Mouse (Mus musculus) heart, postnatal 0 days (tissue): ENCODE data around the gene Ltk. TPM values are rescaled to one million over a fixed set of nuclear protein-coding genes. Genes with fewer than 3 reads are reported as not detected.
A peak's percentile ranks its signal among the peaks of the same experiment; 100 is the strongest.

Experiments
- ATAC-seq: fragments of 200-750 bp; cut with Nextera tagmentation; 2 replicates; pipeline ENCODE4 v1.8.0; 2017; ENCODE audit warnings: low read depth, moderate number of reproducible peaks, moderate library complexity; ENCODE audit not compliant: insufficient read depth
- DNase-seq: peaks from one replicate; pipeline ENCODE4 v3.0.0-alpha.2; 2016; ENCODE audit warnings: low spot score
- H3K27ac ChIP-seq: fragments of 300-500 bp; sonication (generic); 2 replicates; pipeline ENCODE4 v1.5.1; 2014; ENCODE audit warnings: low read depth, mild to moderate bottlenecking
- H3K27me3 ChIP-seq: fragments of 300-500 bp; sonication (generic); 2 replicates; pipeline ENCODE4 v1.6.1; 2014; ENCODE audit warnings: low read length, mixed read lengths; ENCODE audit not compliant: control insufficient read depth, insufficient read depth
- H3K36me3 ChIP-seq: fragments of 300-500 bp; sonication (generic); replicated peaks from 2 replicates; pipeline ENCODE4 v1.6.1; 2014; ENCODE audit warnings: low read length, mixed read lengths; ENCODE audit not compliant: control insufficient read depth, insufficient read depth
- H3K4me1 ChIP-seq: fragments of 300-500 bp; sonication (generic); 2 replicates; pipeline ENCODE4 v1.6.1; 2014; ENCODE audit warnings: antibody characterized with exemption; ENCODE audit not compliant: control insufficient read depth, insufficient read depth
- H3K4me2 ChIP-seq: fragments of 300-500 bp; sonication (generic); 2 replicates; pipeline ENCODE4 v1.6.1; 2014; ENCODE audit warnings: low read depth, mild to moderate bottlenecking, low read length, moderate library complexity
- H3K4me3 ChIP-seq: fragments of 300-500 bp; sonication (generic); 2 replicates; pipeline ENCODE4 v1.5.1; 2014; ENCODE audit warnings: low read depth, low read length
- H3K9ac ChIP-seq: fragments of 300-500 bp; sonication (generic); replicated peaks from 2 replicates; pipeline ENCODE4 v1.6.1; 2014; ENCODE audit warnings: low read depth, low read length, mixed read lengths
- H3K9me3 ChIP-seq: fragments of 300-500 bp; sonication (generic); replicated peaks from 2 replicates; pipeline ENCODE4 v1.6.1; 2016; ENCODE audit warnings: low read length; ENCODE audit not compliant: control insufficient read depth
- CTCF ChIP-seq: IDR thresholded peaks from 2 replicates; pipeline ENCODE4 v1.5.1; 2016; ENCODE audit warnings: antibody characterized with exemption, control low read depth, low read depth
- EP300 ChIP-seq: IDR thresholded peaks from 2 replicates; pipeline ENCODE4 v1.6.1; 2016; ENCODE audit warnings: antibody characterized with exemption, low read depth
- WGBS: fragments of 180-500 bp; shearing (Covaris S2); extraction: QIAGEN DNeasy Blood & Tissue Kit; methylation state at CpG from one replicate; pipeline ENCODE4 v1.1.7; 2014; 5-methylcytosine and 5-hydroxymethylcytosine counted together
- polyA plus RNA-seq: library from polyadenylated mRNA; unstranded; fragments of >200 nt; fragmentation: Nextera tagmentation; extraction: Ambion mirVana; gene quantifications from 2 replicates; pipeline ENCODE4 v1.2.1, GENCODE M21; 2015
- total RNA-seq: library from RNA; depleted of rRNA; stranded (reverse); fragments of >200 nt; gene quantifications from 2 replicates; pipeline ENCODE4 v1.2.3, GENCODE M21; 2014; ENCODE audit warnings: low replicate concordance; rRNA removed

Gene Ltk
- not detected in 2 replicates for total RNA-seq
- 0.05 and 0.07 TPM in 2 replicates for polyA plus RNA-seq

- Histone ChIP-seq H3K9ac (no peak within 1 kb of the TSS), H3K36me3 (peaks cover 15% of the 10 kb centered on the region; the same call in 1 of the 2 replicates), H3K9me3 (no peaks in the 10 kb centered on the region), H3K4me2 (no peak within 1 kb of the TSS), H3K4me3 (no peak within 1 kb of the TSS), H3K27me3 (peaks cover 51% of the 10 kb centered on the region), H3K27ac (no peak within 1 kb of the TSS), H3K4me1 (0 out of 2 replicates have a peak, but pooled peaks cover 11% of the 10 kb centered on the region)
- ATAC-seq (no peak), DNase-seq (no peak)
- WGBS, result 15% methylated on average over 9 of the region's 9 CpGs
- TF ChIP-seq CTCF (no peak), EP300 (no peak)
Measured at GRCm38 (mm10) chr2:119760251-119760650, at the start of gene Ltk. Gene Ltk (minus strand): TSS chr2:119760431.

DNA sequence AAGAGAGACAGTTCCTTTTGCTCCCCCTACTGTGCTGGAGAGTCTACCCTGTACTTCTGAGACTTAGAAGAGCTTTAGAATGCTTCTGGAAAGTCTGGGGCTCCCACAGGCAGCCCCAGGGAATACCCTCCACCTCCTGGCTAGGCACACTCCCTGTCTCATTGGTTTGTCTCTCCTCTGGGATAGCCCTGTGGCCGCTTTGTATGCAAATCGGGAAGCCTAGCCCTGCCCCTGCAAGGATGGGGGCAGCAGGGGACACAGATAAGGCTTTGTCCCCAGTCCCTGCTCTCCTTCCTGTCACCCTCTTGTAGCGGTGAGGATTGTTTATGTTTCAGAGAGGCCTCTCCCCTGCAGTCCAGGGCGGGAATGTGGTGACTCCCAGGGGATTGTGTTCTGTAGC is 48.6 kb upstream of the Ltk start:
- WGBS, result 34% methylated on average over 4 of the region's 4 CpGs
- H3K9ac ChIP-seq, result no peak overlapping the region

GRCm38 (mm10) chr2:119808438-119808837 is 48.2 kb upstream of the Ltk start:
- no peak for ATAC-seq
- WGBS, result 27% methylated on average over 4 of the region's 4 CpGs
- H3K27ac ChIP-seq, result no peak overlapping the region
- no peak for DNase-seq
- no peaks in the 10 kb centered on the region for H3K36me3 ChIP-seq
- no peak overlapping the region for H3K4me2 ChIP-seq
- peaks cover 11% of the 10 kb centered on the region; the same call in 1 of the 2 replicates for H3K4me1 ChIP-seq
- no peak for TF ChIP-seq CTCF
- no peaks in the 10 kb centered on the region for H3K9me3 ChIP-seq
- H3K27me3 ChIP-seq, result no peaks in the 10 kb centered on the region
- H3K4me3 ChIP-seq, result no peak overlapping the region
- H3K9ac ChIP-seq, result no peak overlapping the region

More for the DNA sequence above, 48.6 kb upstream of the Ltk start:
- Histone ChIP-seq H3K27ac (no peak overlapping the region), H3K4me1 (peaks cover 11% of the 10 kb centered on the region; the same call in 1 of the 2 replicates), H3K4me3 (no peak overlapping the region), H3K27me3 (no peaks in the 10 kb centered on the region), H3K36me3 (no peaks in the 10 kb centered on the region), H3K4me2 (no peak overlapping the region), H3K9me3 (no peaks in the 10 kb centered on the region)
- no peak for TF ChIP-seq EP300
- no peak for TF ChIP-seq CTCF
- DNase-seq, result no peak
- peak; percentile 58; the same call in 1 of the 2 replicates for ATAC-seq

GRCm38 (mm10) chr2:119805536-119805935 is 45.3 kb upstream of the Ltk start:
- no peak overlapping the region for H3K4me2 ChIP-seq
- WGBS, result 56% methylated on average over 8 of the region's 8 CpGs
- H3K27me3 ChIP-seq, result no peaks in the 10 kb centered on the region
- DNase-seq, result no peak
- no peaks in the 10 kb centered on the region for H3K36me3 ChIP-seq
- H3K9ac ChIP-seq, result no peak overlapping the region
- no peak for ATAC-seq
- H3K9me3 ChIP-seq, result no peaks in the 10 kb centered on the region
- no peak overlapping the region for H3K4me3 ChIP-seq
- H3K4me1 ChIP-seq, result peaks cover 11% of the 10 kb centered on the region
- no peak for TF ChIP-seq CTCF
- TF ChIP-seq EP300, result no peak
- H3K27ac ChIP-seq, result no peak overlapping the region

DNA sequence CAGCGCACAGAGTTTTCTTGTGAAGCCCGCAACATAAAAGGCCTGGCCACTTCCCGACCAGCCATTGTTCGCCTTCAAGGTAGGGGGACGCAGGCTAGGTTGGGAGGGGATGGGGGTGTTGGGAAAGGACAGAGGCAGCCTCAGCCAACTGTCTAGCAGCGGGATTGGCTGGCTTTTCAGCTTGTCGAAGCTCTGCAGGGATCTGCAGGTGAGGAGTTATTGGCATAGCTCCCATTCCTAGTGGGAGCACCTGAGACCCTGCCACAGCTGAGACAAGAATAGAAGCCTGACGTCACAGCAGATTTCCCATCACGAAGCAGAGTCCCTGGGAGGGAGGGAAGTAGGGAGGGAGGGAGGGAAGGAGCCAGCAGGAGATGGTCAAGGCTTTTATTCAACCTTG is 44.5 kb upstream of the Ltk start:
- H3K4me1 ChIP-seq, result peaks cover 18% of the 10 kb centered on the region
- H3K27ac ChIP-seq, result no peak overlapping the region
- H3K9ac ChIP-seq, result no peak overlapping the region
- no peaks in the 10 kb centered on the region for H3K36me3 ChIP-seq
- H3K27me3 ChIP-seq, result no peaks in the 10 kb centered on the region
- H3K4me3 ChIP-seq, result no peak overlapping the region
- no peak for DNase-seq
- ATAC-seq, result no peak
- H3K4me2 ChIP-seq, result no peak overlapping the region
- TF ChIP-seq EP300 (no peak), CTCF (no peak)
- WGBS, result 53% methylated on average over 9 of the region's 9 CpGs
- no peaks in the 10 kb centered on the region for H3K9me3 ChIP-seq

DNA sequence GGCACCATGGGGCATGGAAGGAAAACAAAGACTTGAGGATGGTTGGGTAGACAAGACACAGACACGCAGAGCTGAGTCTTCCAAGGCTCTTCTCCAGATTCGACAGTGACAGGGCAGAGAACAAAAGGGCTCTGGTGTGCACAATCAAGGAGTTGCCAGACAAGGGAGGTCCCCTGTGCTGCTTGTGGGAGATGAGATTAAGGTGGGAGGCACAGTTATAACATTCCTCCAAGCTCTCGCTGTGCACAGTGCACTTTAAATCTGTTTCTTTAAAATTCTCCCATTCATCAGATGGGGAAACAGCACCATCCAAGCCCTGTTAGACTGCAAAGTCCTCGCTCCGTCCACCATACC is 44.0 kb upstream of the Ltk start:
- Histone ChIP-seq H3K27ac (no peak overlapping the region), H3K4me1 (peaks cover 19% of the 10 kb centered on the region)

More for the DNA sequence above, 44.0 kb upstream of the Ltk start:
- no peak for TF ChIP-seq CTCF
- no peak for TF ChIP-seq EP300
- no peak overlapping the region for H3K9ac ChIP-seq
- no peaks in the 10 kb centered on the region for H3K9me3 ChIP-seq
- no peak for DNase-seq
- no peaks in the 10 kb centered on the region for H3K27me3 ChIP-seq
- H3K4me3 ChIP-seq, result no peak overlapping the region
- no peak for ATAC-seq
- H3K36me3 ChIP-seq, result no peaks in the 10 kb centered on the region
- 73% methylated on average over 5 of the region's 5 CpGs for WGBS
- H3K4me2 ChIP-seq, result no peak overlapping the region
